8 mouse cellular contexts compared by ENCODE assay signal in genomic region chr1:162738472-162738871, GRCm38 (mm10). TPM values are rescaled to one million over a fixed set of nuclear protein-coding genes. Genes with fewer than 3 reads are reported as not detected.
A peak's percentile ranks its signal among the peaks of the same experiment; 100 is the strongest.
DNase-seq lines count a peak whose midpoint lies in the region; ATAC-seq and TF ChIP-seq lines count a peak whose summit lies in the region.

No protein-coding gene starts in this region.

- intact Hi-C loops in heart, postnatal 10 days (cut with DNase I): no loop called here

- peak overlapping the region; percentile 95 for H3K4me3 ChIP-seq in heart, embryonic 13.5 days
- H3K4me3 ChIP-seq in cortical plate, adult 2 months (ENCODE audit: insufficient read depth, low read length): peak overlapping the region; percentile 63; the same call in 1 of the 2 replicates
- H3K4me3 ChIP-seq in intestine, embryonic 16.5 days (ENCODE audit: low read length): peak overlapping the region; percentile 94
- H3K4me3 ChIP-seq in midbrain, embryonic 13.5 days (replicated peaks): peak overlapping the region; percentile 98

- peak overlapping the region; percentile 99 for H3K9ac ChIP-seq in heart, embryonic 13.5 days
- H3K9ac ChIP-seq in intestine, embryonic 16.5 days (ENCODE audit: low read depth, low read length): no peak overlapping the region
- H3K9ac ChIP-seq in midbrain, embryonic 13.5 days (replicated peaks): peak overlapping the region; percentile 99

- no peak for TF ChIP-seq POLR2A in cortical plate, adult 2 months (IDR thresholded peaks at IDR 0.05; ENCODE audit: extremely low read depth, insufficient read depth, low read length)

- no peaks in the 10 kb centered on the region for H3K9me3 ChIP-seq in heart, embryonic 13.5 days
- no peaks in the 10 kb centered on the region for H3K9me3 ChIP-seq in intestine, embryonic 16.5 days (ENCODE audit: control insufficient read depth, low read length)
- no peaks in the 10 kb centered on the region for H3K9me3 ChIP-seq in midbrain, embryonic 13.5 days

- no peak overlapping the region for H3K27ac ChIP-seq in heart, embryonic 13.5 days (replicated peaks)
- no peak overlapping the region for H3K27ac ChIP-seq in cortical plate, adult 2 months (ENCODE audit: insufficient read depth, low read length)
- no peak overlapping the region for H3K27ac ChIP-seq in intestine, embryonic 16.5 days (ENCODE audit: low read length)
- H3K27ac ChIP-seq in midbrain, embryonic 13.5 days: no peak overlapping the region

- TF ChIP-seq CTCF in cortical plate, adult 2 months (IDR thresholded peaks at IDR 0.05; ENCODE audit: extremely low read depth, insufficient read depth, low read length): no peak

- no peak for ATAC-seq in heart, embryonic 13.5 days (ENCODE audit: extremely low read depth, insufficient number of reproducible peaks, low FRiP score, low TSS enrichment)
- no peak for ATAC-seq in intestine, embryonic 16.5 days
- ATAC-seq in midbrain, embryonic 13.5 days: no peak

- 17% methylated on average over 2 of the region's 2 CpGs for WGBS in heart, embryonic 13.5 days
- WGBS in intestine, embryonic 16.5 days: 10% methylated on average over 2 of the region's 2 CpGs
- WGBS in midbrain, embryonic 13.5 days: 65% methylated on average over 2 of the region's 2 CpGs

- H3K4me2 ChIP-seq in heart, embryonic 13.5 days: peak overlapping the region; percentile 84
- peak overlapping the region; percentile 90 for H3K4me2 ChIP-seq in intestine, embryonic 16.5 days (ENCODE audit: low read depth, low read length)
- H3K4me2 ChIP-seq in midbrain, embryonic 13.5 days (replicated peaks): peak overlapping the region; percentile 82

- peaks cover 52% of the 10 kb centered on the region for H3K4me1 ChIP-seq in heart, embryonic 13.5 days
- H3K4me1 ChIP-seq in cortical plate, adult 2 months (ENCODE audit: control insufficient read depth, insufficient read depth, low read length): peaks cover 6% of the 10 kb centered on the region
- peaks cover 17% of the 10 kb centered on the region for H3K4me1 ChIP-seq in intestine, embryonic 16.5 days (ENCODE audit: control insufficient read depth, insufficient read depth, low read length)
- H3K4me1 ChIP-seq in midbrain, embryonic 13.5 days (replicated peaks): peaks cover 35% of the 10 kb centered on the region

- DNase-seq in heart, postnatal 10 days: no peak
- no peak for DNase-seq in right cerebral cortex, postnatal 10 days (ENCODE audit: low spot score in 2 of 2)
- no peak for DNase-seq in layer of hippocampus, postnatal 10 days (ENCODE audit: low spot score in 2 of 2)
- DNase-seq in right cerebral cortex, postnatal 14 days: no peak

- no peaks in the 10 kb centered on the region; the same call in 1 of the 2 replicates for H3K36me3 ChIP-seq in heart, embryonic 13.5 days
- no peaks in the 10 kb centered on the region for H3K36me3 ChIP-seq in intestine, embryonic 16.5 days (ENCODE audit: control insufficient read depth, insufficient read depth, low read length)
- H3K36me3 ChIP-seq in midbrain, embryonic 13.5 days: no peaks in the 10 kb centered on the region

- no peaks in the 10 kb centered on the region for H3K27me3 ChIP-seq in heart, embryonic 13.5 days (replicated peaks)
- no peaks in the 10 kb centered on the region for H3K27me3 ChIP-seq in intestine, embryonic 16.5 days (replicated peaks; ENCODE audit: control insufficient read depth, insufficient read depth, low read length)
- H3K27me3 ChIP-seq in midbrain, embryonic 13.5 days: no peaks in the 10 kb centered on the region

RNA-seq across cellular contexts. Expression of gene Prrc2c, which starts 1.9 kb away (rescaled TPM):
- 78.5 and 85.2 TPM in 2 replicates for polyA plus RNA-seq in heart, embryonic 13.5 days (2015; fragmentation: Nextera tagmentation; extraction: Ambion mirVana)
- 100 to 1,000 TPM; 113 to 126 TPM for total RNA-seq in heart, postnatal 10 days (2021)
- polyA plus RNA-seq in cortical plate, adult 2 months (2012; rRNA removed): 38.6 and 41.5 TPM in 2 replicates
- polyA plus RNA-seq in intestine, embryonic 16.5 days (2015; fragmentation: Nextera tagmentation; extraction: Ambion mirVana): 87.1 and 112 TPM in 2 replicates
- polyA plus RNA-seq in midbrain, embryonic 13.5 days (2015; fragmentation: Nextera tagmentation; extraction: Ambion mirVana): 171 and 187 TPM in 2 replicates
- 100 to 1,000 TPM; 172 to 179 TPM for total RNA-seq in layer of hippocampus, postnatal 10 days (2021)
